Mouse (Mus musculus) E14TG2a.4 (cell line): ENCODE data around the gene Pde4d.

Experiments used
- CTCF ChIP-seq: conservative IDR thresholded peaks from 2 replicates; pipeline ENCODE4 v1.5.1; 2014; ENCODE audit warnings: low read length
- POU5F1 ChIP-seq: IDR thresholded peaks from 2 replicates; pipeline ENCODE4 v1.6.1; 2014; ENCODE audit warnings: low read length, borderline replicate concordance

DNA sequence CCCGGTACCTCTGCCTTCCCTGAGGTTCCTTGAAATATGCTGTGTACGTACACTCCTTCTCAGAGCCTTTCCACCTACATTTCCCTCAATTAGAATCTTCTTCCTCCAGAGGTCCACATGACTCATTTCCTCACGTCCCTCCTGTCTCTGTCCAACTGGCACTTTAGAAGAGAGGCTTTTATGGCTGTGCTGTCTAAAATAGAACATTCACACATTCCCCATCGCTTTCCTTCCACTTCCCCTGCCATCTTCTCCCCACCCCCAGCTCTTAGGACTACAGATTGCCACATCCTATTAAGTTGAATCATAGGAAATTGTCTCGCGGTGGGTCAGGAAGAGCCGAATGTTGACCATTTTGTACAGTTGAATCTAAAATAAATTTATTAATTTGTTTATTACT, 326.1 kb downstream of the Pde4d start:
- no peak for TF ChIP-seq CTCF
- no peak for TF ChIP-seq POU5F1
